Mouse (Mus musculus) liver, embryonic 16.5 days (tissue): ENCODE measurements around the gene Akt1. TPM values are rescaled to one million over a fixed set of nuclear protein-coding genes. Genes with fewer than 3 reads are reported as not detected.

Source experiments
- ATAC-seq: fragments of 200-750 bp; cut with Nextera tagmentation; 2 replicates; pipeline ENCODE4 v1.8.0; 2017; ENCODE audit warnings: low read depth, mild to moderate bottlenecking, moderate number of reproducible peaks, moderate library complexity
- H3K27ac ChIP-seq: fragments of 300-500 bp; sonication (generic); 2 replicates; pipeline ENCODE4 v1.5.1; 2014; ENCODE audit warnings: mild to moderate bottlenecking, low read length
- H3K27me3 ChIP-seq: fragments of 300-500 bp; sonication (generic); 2 replicates; pipeline ENCODE4 v1.6.1; 2014; ENCODE audit warnings: low read depth, low read length, mixed read lengths; ENCODE audit not compliant: control insufficient read depth, insufficient read depth
- H3K36me3 ChIP-seq: fragments of 300-500 bp; sonication (generic); 2 replicates; pipeline ENCODE4 v1.6.1; 2014; ENCODE audit warnings: mild to moderate bottlenecking; ENCODE audit not compliant: control insufficient read depth, insufficient read depth
- H3K4me1 ChIP-seq: fragments of 300-500 bp; sonication (generic); 2 replicates; pipeline ENCODE4 v1.6.1; 2014; ENCODE audit warnings: low read depth, low read length, mixed read lengths; ENCODE audit not compliant: control insufficient read depth
- H3K4me2 ChIP-seq: fragments of 300-500 bp; sonication (generic); 2 replicates; pipeline ENCODE4 v1.6.1; 2014; ENCODE audit warnings: low read depth, low read length, mixed read lengths
- H3K4me3 ChIP-seq: fragments of 300-500 bp; sonication (generic); 2 replicates; pipeline ENCODE4 v1.5.1; 2014; ENCODE audit warnings: low read depth, mild to moderate bottlenecking, low read length
- H3K9ac ChIP-seq: fragments of 300-500 bp; sonication (generic); 2 replicates; pipeline ENCODE4 v1.6.1; 2014; ENCODE audit warnings: low read depth, low read length
- H3K9me3 ChIP-seq: fragments of 300-500 bp; sonication (generic); replicated peaks from 2 replicates; pipeline ENCODE4 v1.6.1; 2016; ENCODE audit warnings: low read length; ENCODE audit not compliant: control insufficient read depth
- WGBS: fragments of 180-500 bp; shearing (Covaris S2); extraction: QIAGEN DNeasy Blood & Tissue Kit; methylation state at CpG from one replicate; pipeline ENCODE4 v1.1.7; 2014; ENCODE audit not compliant: insufficient replicate concordance; 5-methylcytosine and 5-hydroxymethylcytosine counted together
- polyA plus RNA-seq: library from polyadenylated mRNA; unstranded; fragments of >200 nt; fragmentation: Nextera tagmentation; extraction: Ambion mirVana; gene quantifications from 2 replicates; pipeline ENCODE4 v1.2.1, GENCODE M21; 2015

Akt1 gene
- polyA plus RNA-seq, 1 experiment from 2014 or later: 8.9 TPM

DNA sequence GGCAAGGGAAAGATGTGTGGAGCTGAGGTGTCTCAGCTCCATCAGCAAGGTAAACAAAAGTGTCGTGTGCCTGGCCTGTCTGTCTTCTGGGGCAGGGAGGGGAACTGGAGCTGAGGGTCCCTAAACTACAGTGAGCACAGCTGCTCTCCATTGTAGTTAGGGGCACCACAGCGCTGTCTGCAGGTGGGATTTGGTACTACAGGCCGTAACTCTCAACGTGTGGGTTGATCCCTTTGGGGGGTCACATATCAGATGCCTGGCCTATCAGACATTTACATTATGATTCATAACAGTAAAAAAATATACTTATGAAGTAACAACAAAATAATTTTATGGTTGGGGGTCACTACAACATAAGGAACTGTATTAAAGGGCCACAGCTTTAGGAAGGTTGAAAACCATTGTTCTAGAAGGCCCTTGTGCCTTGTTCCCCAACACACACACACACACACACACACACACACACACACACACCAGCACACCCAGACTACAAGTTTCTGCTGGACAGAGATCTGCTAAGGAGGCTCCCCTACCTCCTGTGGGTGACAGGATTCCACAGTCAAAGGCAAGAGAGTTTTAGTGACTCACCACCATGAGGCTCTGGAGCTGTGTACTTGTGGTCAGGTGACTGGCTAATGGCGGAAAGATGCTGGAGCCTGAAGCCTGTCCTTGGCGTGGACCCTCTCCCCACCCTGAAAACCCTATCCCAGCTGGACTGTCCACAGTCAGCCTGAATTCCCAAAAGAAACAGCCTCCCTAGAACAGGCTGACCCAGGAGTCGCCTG, 47.4 kb downstream of the Akt1 start:
- Histone ChIP-seq H3K27me3 (no peaks in the 10 kb centered on the region), H3K36me3 (no peaks in the 10 kb centered on the region), H3K9ac (no peak overlapping the region), H3K4me3 (no peak overlapping the region), H3K4me2 (no peak overlapping the region), H3K4me1 (peaks cover 27% of the 10 kb centered on the region), H3K9me3 (no peaks in the 10 kb centered on the region), H3K27ac (no peak overlapping the region)
- WGBS: 54% methylated on average over 7 of the region's 7 CpGs
- ATAC-seq: no peak

DNA sequence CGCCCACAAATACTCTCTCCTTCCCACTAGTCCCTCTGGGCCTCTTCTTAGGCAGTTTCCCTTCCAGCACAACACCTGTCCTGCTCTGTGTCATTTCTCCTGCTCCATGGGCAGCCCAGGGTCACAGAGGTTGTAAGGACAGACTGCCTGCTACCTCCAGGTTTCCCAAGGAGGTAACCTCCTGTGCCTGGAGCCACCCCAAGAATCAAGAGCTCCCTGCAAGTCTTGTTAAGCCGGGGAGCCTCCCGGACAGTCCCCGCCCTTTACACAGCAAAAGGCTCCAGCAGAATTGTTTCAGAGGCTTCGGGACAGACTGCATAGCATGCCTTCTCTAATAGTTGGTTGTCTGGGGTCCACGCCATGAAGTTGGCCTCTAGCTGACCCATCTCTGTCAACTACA, 48.2 kb downstream of the Akt1 start:
- Histone ChIP-seq H3K9me3 (no peaks in the 10 kb centered on the region), H3K27ac (no peak overlapping the region), H3K9ac (no peak overlapping the region), H3K36me3 (no peaks in the 10 kb centered on the region), H3K4me3 (no peak overlapping the region), H3K27me3 (peaks cover 2% of the 10 kb centered on the region), H3K4me2 (no peak overlapping the region), H3K4me1 (peaks cover 18% of the 10 kb centered on the region)
- ATAC-seq: no peak
- 57% methylated on average over 6 of the region's 6 CpGs for WGBS

DNA sequence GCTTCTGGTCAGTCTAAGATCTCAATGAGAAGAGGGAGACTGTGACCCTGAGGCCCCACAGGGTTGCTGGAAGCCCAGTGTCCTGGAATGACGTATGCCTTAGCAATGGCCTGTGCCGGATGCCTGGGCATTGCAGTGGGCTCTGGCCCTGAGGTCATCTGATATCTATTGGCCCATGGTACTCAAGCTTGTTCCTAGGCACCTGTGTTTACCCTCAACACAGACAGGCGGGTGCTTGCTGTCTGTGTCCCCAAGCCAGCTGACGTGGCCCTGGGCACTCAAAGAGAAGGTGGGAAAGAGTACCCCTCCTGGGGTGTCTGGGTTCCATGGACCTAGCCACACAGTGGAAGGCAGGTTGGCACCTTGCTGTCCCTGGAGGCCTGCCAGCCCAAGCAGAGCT, 49.0 kb downstream of the Akt1 start:
- Histone ChIP-seq H3K27me3 (peaks cover 6% of the 10 kb centered on the region), H3K36me3 (no peaks in the 10 kb centered on the region), H3K27ac (no peak overlapping the region), H3K9me3 (no peaks in the 10 kb centered on the region), H3K9ac (no peak overlapping the region), H3K4me3 (no peak overlapping the region), H3K4me2 (no peak overlapping the region), H3K4me1 (peaks cover 15% of the 10 kb centered on the region)
- no peak for ATAC-seq
- WGBS: 69% methylated on average over 4 of the region's 4 CpGs

DNA sequence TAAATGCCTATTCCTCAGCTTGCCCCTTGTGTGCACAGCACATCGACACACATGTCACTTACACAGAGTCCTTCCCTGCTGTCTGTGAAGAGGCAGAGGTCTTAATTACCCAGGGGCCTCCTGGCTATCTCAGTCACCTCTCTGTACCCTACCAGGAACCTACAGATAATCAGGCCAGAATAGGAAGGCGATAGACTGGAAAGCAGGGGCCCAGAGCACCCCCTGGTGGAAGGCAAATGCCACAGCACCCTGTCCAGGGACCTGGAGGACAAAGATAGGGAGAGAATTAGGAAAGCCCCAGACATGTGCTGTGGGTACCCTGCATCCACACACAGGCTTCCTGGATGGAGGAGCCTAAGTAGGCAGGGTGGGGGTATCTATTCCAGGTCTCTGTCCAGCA, 50.9 kb downstream of the Akt1 start:
- Histone ChIP-seq H3K4me3 (no peak overlapping the region), H3K36me3 (no peaks in the 10 kb centered on the region), H3K4me2 (no peak overlapping the region), H3K4me1 (peaks cover 8% of the 10 kb centered on the region), H3K9me3 (no peaks in the 10 kb centered on the region), H3K9ac (no peak overlapping the region), H3K27ac (no peak overlapping the region), H3K27me3 (peaks cover 16% of the 10 kb centered on the region)
- WGBS: 19% methylated on average over 2 of the region's 2 CpGs
- ATAC-seq: peak; percentile 20; the same call in 1 of the 2 replicates

DNA sequence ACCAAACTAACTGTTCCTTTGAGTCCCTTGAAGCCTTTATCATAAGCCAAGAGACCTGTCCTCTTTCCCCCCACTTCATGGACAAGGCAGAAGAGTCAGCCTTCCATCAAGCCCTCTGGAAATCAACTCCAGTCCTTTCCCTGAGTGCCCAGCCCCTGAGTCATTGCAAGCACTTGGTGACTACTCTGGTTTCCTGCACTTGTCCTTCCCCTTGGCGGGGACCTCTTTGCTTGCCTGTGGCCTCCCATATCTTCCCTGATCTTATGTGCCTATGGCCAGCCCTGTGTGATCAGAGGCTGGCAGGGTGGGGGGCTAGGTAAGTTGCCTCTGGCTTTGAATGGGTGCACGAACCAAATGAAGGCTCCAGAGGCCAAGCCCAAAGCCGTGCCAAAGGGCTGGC, 52.8 kb downstream of the Akt1 start:
- Histone ChIP-seq H3K4me2 (0 out of 2 replicates have a peak overlapping the region, but pooled peaks have one; percentile 3), H3K36me3 (no peaks in the 10 kb centered on the region), H3K9me3 (no peaks in the 10 kb centered on the region), H3K27me3 (peaks cover 16% of the 10 kb centered on the region), H3K4me3 (no peak overlapping the region), H3K9ac (no peak overlapping the region), H3K27ac (no peak overlapping the region), H3K4me1 (peaks cover 11% of the 10 kb centered on the region)
- ATAC-seq: no peak
- 46% methylated on average over 3 of the region's 3 CpGs for WGBS

DNA sequence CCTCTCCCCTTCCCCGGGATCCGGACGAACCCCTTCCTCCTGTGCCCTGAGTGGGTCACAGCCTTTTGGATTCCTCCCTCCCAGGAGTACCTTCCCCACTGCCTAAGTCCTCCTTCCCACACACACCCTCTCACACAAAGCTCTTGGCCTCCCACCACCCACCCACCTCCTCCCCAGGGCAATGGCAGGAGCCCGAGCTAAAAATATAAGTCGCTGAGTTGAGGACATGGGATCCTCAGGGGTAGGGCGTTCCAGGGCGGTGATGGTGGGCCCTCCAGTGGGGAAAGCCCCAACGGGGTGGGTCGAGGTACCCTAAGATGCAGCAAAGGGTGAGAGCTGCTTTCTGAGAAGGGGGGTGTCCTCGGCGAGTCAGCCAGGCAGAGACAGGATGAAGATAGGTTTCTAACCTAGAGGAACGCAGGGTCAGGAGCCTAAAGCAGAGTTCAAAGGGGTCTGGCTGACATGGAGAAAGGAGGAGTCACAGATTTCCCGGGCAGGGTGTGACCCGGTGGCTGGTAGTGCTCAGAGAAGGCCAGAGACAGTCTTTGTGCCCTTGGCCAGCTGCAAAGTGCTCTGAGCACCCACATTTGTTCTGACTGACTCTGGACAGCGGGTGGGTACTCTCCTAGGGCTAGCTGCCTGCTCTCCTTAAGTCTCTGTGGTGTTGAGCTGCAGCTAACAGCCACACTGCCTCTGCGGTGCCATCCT, 54.2 kb downstream of the Akt1 start:
- no peak for ATAC-seq
- Histone ChIP-seq H3K9me3 (no peaks in the 10 kb centered on the region), H3K4me2 (peak overlapping the region; percentile 76), H3K9ac (peak overlapping the region; percentile 68), H3K4me1 (peaks cover 11% of the 10 kb centered on the region), H3K4me3 (peak overlapping the region; percentile 60), H3K27me3 (peaks cover 16% of the 10 kb centered on the region), H3K36me3 (no peaks in the 10 kb centered on the region), H3K27ac (peak overlapping the region; percentile 61)
- 12% methylated on average over 15 of the region's 16 CpGs for WGBS

DNA sequence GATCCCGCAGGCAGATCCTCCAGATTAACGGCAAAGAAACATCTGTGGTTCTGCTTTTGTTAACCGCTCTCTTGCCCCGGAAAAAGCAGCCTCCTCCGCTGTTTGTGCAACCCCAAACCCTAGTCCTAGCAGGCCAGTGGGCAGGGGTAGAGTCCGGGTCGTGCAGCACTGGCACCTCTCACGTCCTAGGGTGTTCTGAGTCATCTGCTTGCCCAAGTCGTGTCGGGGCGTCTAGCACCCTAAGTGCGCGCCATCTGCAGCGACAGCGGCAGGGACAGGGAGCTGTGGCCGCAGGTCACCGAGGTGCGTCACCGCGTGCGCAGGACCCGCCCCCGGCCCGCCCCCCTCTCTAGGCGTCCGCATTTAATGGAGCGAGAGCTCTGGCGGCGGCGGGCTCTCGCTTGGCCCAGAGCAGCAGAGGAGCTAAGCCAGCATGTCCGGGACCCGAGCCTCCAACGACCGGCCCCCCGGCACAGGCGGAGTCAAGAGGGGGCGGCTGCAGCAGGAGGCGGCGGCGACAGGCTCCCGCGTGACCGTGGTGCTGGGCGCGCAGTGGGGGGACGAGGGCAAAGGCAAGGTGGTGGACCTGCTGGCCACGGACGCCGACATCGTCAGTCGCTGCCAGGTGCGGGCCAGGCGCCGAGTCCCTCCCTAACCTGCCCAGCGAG, 54.9 kb downstream of the Akt1 start, which contains the start of gene Adssl1:
Adssl1 (plus strand) TSS at position 360 of the 668 bp plus-strand sequence.
- peak within 1 kb of the TSS; percentile 60 for H3K4me3 ChIP-seq
- ATAC-seq: peak; percentile 73
- H3K9ac ChIP-seq: peak within 1 kb of the TSS; percentile 68
- peak within 1 kb of the TSS; percentile 61 for H3K27ac ChIP-seq
- peaks cover 16% of the 10 kb centered on the region for H3K27me3 ChIP-seq
- H3K9me3 ChIP-seq: no peaks in the 10 kb centered on the region
- H3K4me1 ChIP-seq: peaks cover 11% of the 10 kb centered on the region
- peak within 1 kb of the TSS; percentile 76 for H3K4me2 ChIP-seq
- H3K36me3 ChIP-seq: no peaks in the 10 kb centered on the region
- under 1% methylated on average over 55 of the region's 56 CpGs for WGBS

DNA sequence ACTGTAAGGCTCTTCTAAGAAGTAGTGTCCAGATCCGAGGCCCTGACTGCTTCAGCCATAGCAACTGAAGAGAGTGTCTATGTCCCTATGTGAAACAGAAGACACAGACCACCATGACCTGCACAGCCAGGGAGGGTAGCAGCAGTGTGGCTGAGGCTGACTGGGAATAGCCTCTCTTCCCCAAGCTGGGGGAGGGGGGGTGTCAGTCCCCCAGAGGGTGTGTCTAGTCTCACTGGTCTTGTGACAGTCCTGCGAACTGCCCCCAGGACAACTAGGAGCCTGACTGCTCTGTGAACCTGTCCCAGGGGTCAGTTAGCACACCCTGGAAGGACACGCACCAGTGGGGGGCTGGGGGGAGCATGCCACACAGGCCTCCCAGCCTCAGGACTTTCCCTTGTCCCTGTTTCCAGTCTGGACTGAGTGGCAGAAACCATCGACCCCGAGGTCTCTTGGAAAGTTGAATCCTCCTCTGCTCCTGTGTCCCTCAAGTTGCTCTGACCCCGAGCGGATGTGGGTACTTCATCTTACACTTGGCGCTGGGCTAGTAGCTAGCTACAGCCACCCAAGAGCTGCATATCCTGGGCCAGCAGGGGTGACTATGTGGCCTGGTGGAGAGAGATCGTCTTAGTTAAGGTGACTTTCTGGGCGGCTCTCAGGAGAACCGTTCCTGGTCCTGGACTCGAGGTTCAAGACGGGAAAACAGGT, 55.6 kb downstream of the Akt1 start:
- H3K9ac ChIP-seq: peak overlapping the region; percentile 68
- H3K36me3 ChIP-seq: no peaks in the 10 kb centered on the region
- peaks cover 11% of the 10 kb centered on the region for H3K4me1 ChIP-seq
- 17% methylated on average over 13 of the region's 13 CpGs for WGBS
- H3K27ac ChIP-seq: peak overlapping the region; percentile 61
- ATAC-seq: no peak
- H3K4me3 ChIP-seq: peak overlapping the region; percentile 60
- H3K27me3 ChIP-seq: peaks cover 16% of the 10 kb centered on the region
- H3K9me3 ChIP-seq: no peaks in the 10 kb centered on the region
- peak overlapping the region; percentile 76 for H3K4me2 ChIP-seq
